Mouse (Mus musculus) cerebellum, adult 2 months (tissue): ENCODE results near the gene Bhlhe41.

ENCODE experiments used
- CTCF ChIP-seq: fragments of 200-500 bp; IDR thresholded peaks from 2 replicates; pipeline ENCODE4 v1.5.1; 2011; ENCODE audit warnings: low read depth, mild to moderate bottlenecking, control low read depth, low read length, moderate library complexity, borderline replicate concordance; ENCODE audit not compliant: insufficient read depth
- POLR2A ChIP-seq: fragments of 200-500 bp; IDR thresholded peaks from 2 replicates; pipeline ENCODE4 v1.6.1; 2011; ENCODE audit warnings: low read length, control low read depth, borderline replicate concordance; ENCODE audit not compliant: insufficient read depth

GRCm38 (mm10) chr6:145815200-145815599 lies 50.2 kb downstream of the Bhlhe41 start:
- TF ChIP-seq POLR2A (no peak), CTCF (no peak; the same call in 1 of the 2 replicates)
